Mouse (Mus musculus) kidney, adult 18-20 months (tissue): ENCODE measurements around the gene Dnajb4.
"Not testable (repeated sequence)": the region's sequence is repeated elsewhere in the genome, so short reads cannot be mapped to it uniquely, and the experiment has no call there.

Experiments used
- DNase-seq: peaks from one replicate; pipeline ENCODE4 v3.0.0; 2021

Gene Dnajb4

DNA sequence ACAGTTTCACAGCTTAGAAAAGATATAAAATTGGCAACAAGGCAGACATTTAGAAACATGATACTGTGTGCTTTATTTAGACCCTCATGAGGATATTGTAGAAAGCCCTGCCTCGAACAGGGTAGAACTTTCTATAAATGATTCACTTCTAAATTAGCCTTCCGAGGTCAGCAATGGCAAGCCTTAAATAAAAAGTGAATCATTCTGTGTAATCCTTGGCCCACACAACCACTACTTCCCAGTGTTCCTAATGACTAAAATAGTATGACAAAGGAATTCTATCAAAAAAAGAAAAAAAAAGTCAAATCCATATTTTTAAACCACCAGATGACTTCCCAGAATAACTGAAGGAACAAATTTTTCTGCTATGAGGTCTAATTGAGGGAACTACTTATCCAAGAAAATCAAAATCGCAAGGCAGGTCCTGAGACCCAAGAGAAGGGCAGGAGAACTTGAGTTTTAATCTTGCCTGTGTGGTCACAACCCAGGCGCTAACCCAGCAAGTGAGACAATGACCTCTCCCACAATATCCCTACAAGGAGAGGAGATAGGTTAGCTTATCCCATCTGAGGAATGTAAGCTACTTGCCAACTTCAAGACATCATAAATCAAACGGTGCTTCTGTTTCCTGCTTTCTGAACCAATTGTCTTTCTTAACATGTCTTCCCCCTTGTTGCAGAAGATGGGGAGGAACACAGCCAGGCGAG, 67.0 kb downstream of the Dnajb4 start:
- DNase-seq = no peak

DNA sequence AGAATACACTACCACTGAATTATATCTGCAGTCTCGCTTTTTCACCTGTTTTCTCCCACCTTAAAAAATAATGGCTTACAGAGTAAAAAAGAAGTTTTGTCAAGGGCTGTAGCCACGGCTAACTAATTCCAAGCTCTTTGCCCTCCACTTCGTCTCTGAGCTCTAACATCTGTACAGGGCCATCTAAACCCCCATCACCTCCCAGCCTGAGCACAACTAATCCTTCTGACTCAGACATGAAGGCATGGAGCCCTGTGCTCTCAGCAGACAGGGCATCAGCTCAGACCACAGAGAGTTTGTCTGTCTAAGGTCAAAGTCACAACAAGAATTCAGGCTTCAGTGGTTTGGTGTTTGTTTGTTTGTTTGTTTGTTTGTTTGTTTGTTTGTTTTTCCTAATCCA, 68.0 kb downstream of the Dnajb4 start:
- no peak for DNase-seq

DNA sequence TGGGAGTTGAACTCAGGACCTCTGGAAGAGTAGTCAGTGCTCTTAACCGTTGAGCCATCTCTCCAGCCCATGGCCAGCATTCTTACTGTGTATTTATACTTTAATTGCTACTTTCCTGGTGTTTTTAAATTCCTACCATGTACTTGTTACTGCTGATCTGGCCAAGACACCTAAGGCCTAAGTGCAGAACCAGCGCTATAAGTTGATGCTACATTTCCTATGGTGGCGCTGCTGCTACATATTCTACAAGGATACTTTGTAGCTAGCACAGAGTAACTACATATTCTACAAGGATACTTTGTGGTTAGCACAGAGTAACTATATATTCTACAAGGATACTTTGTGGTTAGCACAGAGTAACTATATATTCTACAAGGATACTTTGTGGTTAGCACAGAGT, 70.8 kb downstream of the Dnajb4 start:
- DNase-seq = not testable (repeated sequence)

DNA sequence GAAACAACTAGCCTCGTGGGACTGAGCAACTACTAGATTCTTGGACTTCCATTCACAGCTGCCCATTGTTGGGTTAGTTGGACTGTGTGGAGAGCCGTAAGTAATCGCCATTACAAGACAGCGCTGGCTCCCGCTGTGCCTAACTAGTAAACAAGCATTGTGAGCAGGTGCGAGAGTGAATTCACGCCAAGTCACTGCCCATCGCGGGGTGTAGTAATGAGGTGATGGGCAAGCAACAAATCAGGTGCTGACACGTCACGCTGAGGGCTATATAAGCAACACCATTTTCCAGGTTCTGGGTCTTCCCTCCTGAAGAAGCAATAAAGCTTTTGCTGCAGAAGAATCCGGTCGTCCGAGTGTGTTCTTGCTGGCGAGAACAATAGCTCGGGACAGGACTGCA, 74.0 kb downstream of the Dnajb4 start:
- DNase-seq = not testable (repeated sequence)

DNA sequence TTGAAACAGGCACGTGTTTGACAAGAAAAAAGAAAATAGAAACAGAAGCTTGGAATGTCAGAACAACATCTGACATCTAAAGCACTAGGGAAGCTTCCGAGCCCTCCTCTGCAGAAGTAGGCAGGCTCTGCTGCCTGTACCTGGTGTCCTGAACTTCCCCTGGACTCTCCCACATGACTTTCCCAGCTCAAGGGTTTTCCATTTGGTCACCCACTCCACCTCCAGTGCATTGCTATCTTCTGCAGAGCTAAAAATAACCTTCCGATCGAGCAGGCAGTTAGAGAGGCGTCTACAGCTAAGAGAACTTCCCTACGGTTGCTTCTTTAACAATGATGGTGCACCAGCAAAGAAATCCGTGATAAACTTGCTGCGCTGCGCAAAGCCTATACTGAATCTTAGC, 76.5 kb downstream of the Dnajb4 start:
- no peak for DNase-seq

DNA sequence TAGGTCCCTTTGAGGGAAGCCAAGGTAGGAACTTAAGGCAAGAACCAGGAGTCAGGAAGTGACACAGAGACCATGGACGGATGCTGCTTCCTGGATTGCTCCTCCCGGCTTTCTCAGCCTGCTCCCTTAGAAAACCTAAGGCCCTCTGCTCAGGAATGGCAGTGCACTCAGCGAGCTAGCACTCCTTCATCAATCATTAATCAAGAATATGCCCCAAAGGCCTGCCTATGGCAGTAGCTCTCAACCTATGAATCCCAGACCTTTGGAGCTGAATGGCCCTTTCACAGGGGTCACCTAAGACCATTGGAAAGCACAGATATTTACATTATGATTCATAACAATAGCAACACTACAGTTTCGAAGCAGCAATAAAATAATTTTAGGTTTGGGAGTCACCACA, 79.1 kb downstream of the Dnajb4 start:
- no peak for DNase-seq

DNA sequence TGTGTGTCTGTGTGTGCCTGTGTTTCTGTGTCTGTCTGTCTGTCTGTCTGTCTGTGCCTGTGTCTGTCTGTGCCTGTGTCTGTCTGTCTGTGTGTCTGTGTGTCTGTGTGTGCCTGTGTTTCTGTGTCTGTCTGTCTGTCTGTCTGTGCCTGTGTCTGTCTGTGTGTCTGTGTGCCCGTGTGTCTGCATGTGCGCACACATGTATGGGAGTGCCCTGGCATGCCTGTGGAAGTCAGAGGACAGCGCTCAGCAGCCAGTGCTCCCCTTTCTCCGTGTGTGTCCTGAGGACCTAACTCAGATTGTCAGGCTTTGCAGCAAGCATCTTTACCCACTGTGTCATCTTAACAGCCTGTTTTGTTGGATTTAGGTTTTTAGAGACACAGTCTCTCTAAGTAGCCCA, 80.7 kb downstream of the Dnajb4 start:
- DNase-seq = not testable (repeated sequence)

DNA sequence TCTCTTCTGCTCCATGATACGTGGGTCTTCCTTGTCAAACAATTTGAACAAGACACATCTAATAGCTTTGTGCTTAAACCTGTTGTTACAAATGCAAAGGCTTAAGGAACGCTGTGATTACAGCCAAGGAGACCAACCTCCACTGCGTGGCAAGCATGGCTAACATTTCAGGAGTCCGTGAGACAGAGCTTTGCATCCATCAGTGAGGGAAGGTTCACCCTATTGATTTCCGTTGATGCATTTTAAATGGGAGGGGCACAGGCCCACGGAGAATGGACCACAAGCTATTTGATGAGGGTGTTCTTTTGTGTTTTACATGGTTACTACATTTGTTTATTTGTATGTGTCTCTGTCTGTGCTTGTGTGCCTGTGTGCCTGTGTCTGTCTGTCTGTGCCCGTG, 81.5 kb downstream of the Dnajb4 start:
- DNase-seq = no peak
